Mouse (Mus musculus) ES-E14 (cell line): ENCODE results near the gene Mrpl47. TPM values are rescaled to one million over a fixed set of nuclear protein-coding genes. Genes with fewer than 3 reads are reported as not detected.

Experiments
- DNase-seq: peaks from one replicate; pipeline ENCODE4 v3.0.0-alpha.2; 2013; ENCODE audit warnings: low read depth, low spot score
- H3K27ac ChIP-seq: 2 replicates; pipeline ENCODE4 v1.5.1; 2012; ENCODE audit warnings: low read depth, mild to moderate bottlenecking, low read length, moderate library complexity, mixed read lengths; ENCODE audit not compliant: poor library complexity, insufficient read depth, severe bottlenecking
- H3K36me3 ChIP-seq: 2 replicates; pipeline ENCODE4 v1.6.1; 2012; ENCODE audit warnings: mild to moderate bottlenecking, low read length, moderate library complexity, mixed read lengths; ENCODE audit not compliant: control insufficient read depth, poor library complexity, insufficient read depth, severe bottlenecking
- H3K4me1 ChIP-seq, 2 experiments: fragments of 150-350 bp in 1 of 2; sonication (generic) in 1 of 2; 2 replicates each; pipeline ENCODE4 v1.6.1; 2012; ENCODE audit warnings: low read length in 2 of 2, mild to moderate bottlenecking in 1 of 2, mixed read lengths in 1 of 2; ENCODE audit not compliant: control insufficient read depth in 2 of 2, insufficient read depth in 2 of 2, poor library complexity in 1 of 2
- H3K4me3 ChIP-seq, 2 experiments: fragments of 150-350 bp in 1 of 2; sonication (generic) in 1 of 2; 2 replicates each; pipeline ENCODE4 v1.5.1; 2012; ENCODE audit warnings: low read length in 2 of 2, low read depth in 1 of 2, mild to moderate bottlenecking in 1 of 2, mixed read lengths in 1 of 2; ENCODE audit not compliant: insufficient read depth in 1 of 2, poor library complexity in 1 of 2, severe bottlenecking in 1 of 2
- H3K9ac ChIP-seq: 2 replicates; pipeline ENCODE4 v1.6.1; 2012; ENCODE audit warnings: low read depth, mild to moderate bottlenecking, low read length, mixed read lengths; ENCODE audit not compliant: poor library complexity, insufficient read depth, severe bottlenecking
- H3K9me3 ChIP-seq: fragments of 150-350 bp; sonication (generic); 2 replicates; pipeline ENCODE4 v1.6.1; 2012; ENCODE audit warnings: low read depth, mild to moderate bottlenecking, low read length; ENCODE audit not compliant: control insufficient read depth, insufficient read depth
- CHD2 ChIP-seq: IDR thresholded peaks from 2 replicates; pipeline ENCODE4 v1.6.1; 2014; ENCODE audit warnings: mild to moderate bottlenecking, low read depth, low read length, inconsistent platforms
- HCFC1 ChIP-seq: IDR thresholded peaks from 2 replicates; pipeline ENCODE4 v1.6.1; 2012; ENCODE audit warnings: low read length, inconsistent platforms, borderline replicate concordance; ENCODE audit not compliant: insufficient read depth
- MAFK ChIP-seq: IDR thresholded peaks from 2 replicates; pipeline ENCODE4 v1.6.1; 2014; ENCODE audit warnings: mild to moderate bottlenecking, low read depth, low read length, inconsistent platforms; ENCODE audit not compliant: insufficient read depth
- ZC3H11A ChIP-seq: IDR thresholded peaks from 2 replicates; pipeline ENCODE4 v1.6.1; 2012; ENCODE audit warnings: low read depth, mild to moderate bottlenecking, inconsistent platforms, low read length, borderline replicate concordance
- ZNF384 ChIP-seq: IDR thresholded peaks from 2 replicates; pipeline ENCODE4 v1.6.1; 2012; ENCODE audit warnings: low read depth, low read length, inconsistent platforms
- in situ Hi-C, 2 experiments: fragments of 600-800 bp; cut with MboI; formaldehyde crosslinking; loops; one replicate each; pipeline ENCODE4 v1.15.1; 2025; ENCODE audit warnings: low sequenced_read_pairs in 2 of 2, inconsistent platforms in 1 of 2; ENCODE audit not compliant: unreplicated experiment in 2 of 2
- total RNA-seq: library from RNA; depleted of rRNA; stranded (reverse); fragments of 300-350 nt; gene quantifications from 2 replicates; pipeline ENCODE4 v1.2.3, GENCODE M21; 2012

Gene Mrpl47
- total RNA-seq, 1 experiment, result 40.3 TPM

DNA sequence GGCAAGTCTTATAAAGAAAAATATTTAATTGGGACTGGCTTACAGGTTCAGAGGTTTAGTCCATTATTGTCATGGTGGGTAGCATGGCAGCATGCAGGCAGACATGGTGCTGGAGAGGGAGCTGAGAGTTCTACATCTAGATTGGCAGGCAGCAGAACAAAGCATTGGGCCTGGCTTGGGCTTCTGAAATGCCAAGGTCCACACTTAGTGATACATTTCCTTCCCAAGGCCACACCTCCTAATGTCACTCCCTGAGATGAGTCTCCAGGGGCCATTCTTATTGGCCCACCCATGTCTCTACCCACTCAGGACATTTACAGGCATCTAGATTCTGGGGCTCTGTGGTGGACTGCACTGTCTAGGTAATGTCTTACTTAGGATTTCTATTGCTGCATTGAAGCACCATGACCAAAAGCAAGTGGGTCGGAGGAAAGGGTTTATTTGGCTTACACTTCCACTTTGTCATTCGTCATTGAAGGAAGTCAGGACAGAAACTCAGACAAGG lies 4.9 kb upstream of the Mrpl47 start:
- no peak overlapping the region for H3K4me3 ChIP-seq

DNA sequence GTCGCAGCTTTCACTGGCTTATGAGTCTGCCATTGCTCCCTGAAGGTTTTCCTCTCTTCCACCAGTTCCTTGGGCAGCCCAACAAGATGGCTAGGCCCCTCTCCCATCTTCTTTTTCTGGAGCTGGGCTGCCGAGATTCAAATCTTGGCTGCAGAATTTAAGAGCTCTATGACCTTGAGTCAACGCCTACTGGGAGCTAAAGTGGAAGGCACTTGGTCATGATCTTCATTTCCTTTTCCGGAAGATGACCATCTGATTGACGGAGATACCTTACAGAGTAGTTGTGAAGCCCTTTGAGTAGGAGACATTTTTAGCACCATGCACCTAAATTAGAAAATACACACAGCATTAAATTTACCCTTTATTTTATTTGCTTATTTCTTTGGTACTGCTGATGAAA lies 1.1 kb upstream of the Mrpl47 start:
- no peak overlapping the region for H3K9ac ChIP-seq
- H3K9me3 ChIP-seq, result no peaks in the 10 kb centered on the region
- peaks cover 0 to 2% of the 10 kb centered on the region in 2 experiments; a peak in 2 of 4 replicates for H3K4me1 ChIP-seq
- peaks cover 2% of the 10 kb centered on the region for H3K36me3 ChIP-seq
- TF ChIP-seq ZC3H11A (no peak), CHD2 (no peak), HCFC1 (no peak), ZNF384 (no peak), MAFK (no peak)
- DNase-seq, result no peak
- in situ Hi-C loops, result no loop called here
- H3K4me3 ChIP-seq, result no peak overlapping the region
- H3K27ac ChIP-seq, result no peak overlapping the region

More for the DNA sequence above, 4.9 kb upstream of the Mrpl47 start:
- DNase-seq, result no peak
- H3K9me3 ChIP-seq, result no peaks in the 10 kb centered on the region
- peaks cover 10% of the 10 kb centered on the region for H3K36me3 ChIP-seq
- H3K4me1 ChIP-seq, result peaks cover 0 to 6% of the 10 kb centered on the region in 2 experiments; a peak in 2 of 4 replicates
- H3K9ac ChIP-seq, result no peak overlapping the region
- in situ Hi-C loops, result no loop called here
- TF ChIP-seq CHD2, result no peak
- no peak for TF ChIP-seq ZC3H11A
- no peak for TF ChIP-seq HCFC1
- no peak for TF ChIP-seq MAFK
- no peak for TF ChIP-seq ZNF384
- H3K27ac ChIP-seq, result no peak overlapping the region

DNA sequence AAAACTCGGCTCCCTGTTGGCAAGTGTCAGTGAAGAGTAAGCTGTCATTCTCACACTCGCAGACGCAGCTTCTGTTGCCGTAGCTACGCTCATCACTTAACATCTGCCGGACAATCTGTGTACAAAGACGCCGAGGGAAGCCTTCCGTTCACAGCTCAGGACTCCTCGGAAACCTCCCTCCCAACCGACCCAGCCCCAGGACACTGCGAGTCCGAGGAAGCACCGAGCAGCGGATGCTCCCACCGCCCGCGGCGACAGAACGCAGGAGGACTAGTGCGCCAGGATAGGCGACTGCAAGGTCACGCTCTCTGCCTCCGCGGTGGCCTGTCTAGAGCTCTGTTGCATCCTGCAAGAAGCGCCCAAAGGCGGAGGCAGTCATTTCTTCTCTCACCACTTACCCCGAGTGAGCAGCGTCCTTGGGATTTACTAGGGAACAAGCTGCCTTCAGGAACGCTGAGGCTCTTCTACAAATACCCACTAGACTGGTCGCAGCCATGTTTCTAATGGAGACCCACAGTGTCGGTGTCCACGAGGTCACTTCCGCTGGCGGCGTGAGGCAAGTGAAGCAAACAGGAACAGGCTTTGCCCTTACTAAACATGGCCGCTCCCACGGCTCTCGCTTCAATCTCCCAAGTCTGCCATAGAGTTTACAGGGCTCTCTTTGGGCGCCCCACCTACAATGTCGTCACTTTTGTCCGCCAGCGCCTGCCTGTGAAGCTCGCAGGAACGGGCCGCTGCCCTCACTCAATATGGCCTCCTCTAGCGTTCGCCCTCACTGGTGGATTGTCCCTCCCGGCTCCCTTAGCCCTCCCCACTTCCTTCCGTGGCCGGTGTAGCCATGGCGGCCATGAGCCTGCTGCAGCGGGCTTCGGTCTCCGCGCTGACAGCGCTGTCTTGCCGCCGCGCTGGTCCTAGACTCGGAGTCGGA lies 897 bp downstream of the Mrpl47 start, which contains the start of gene Ndufb5:
Gene Ndufb5, plus strand, starts transcription at position 747 of the 928 bp plus-strand sequence.
- H3K36me3 ChIP-seq, result peaks cover 8% of the 10 kb centered on the region
- peak; percentile 99 for DNase-seq
- in situ Hi-C loops, result no loop called here
- H3K9ac ChIP-seq, result peak within 1 kb of the TSS; percentile 93
- H3K4me3 ChIP-seq, result peak within 1 kb of the TSS; percentile 86 to 99
- H3K27ac ChIP-seq, result peak within 1 kb of the TSS; percentile 86
- TF ChIP-seq CHD2 (no peak), ZC3H11A (no peak), HCFC1 (peak; percentile 92)
- no peaks in the 10 kb centered on the region for H3K9me3 ChIP-seq
- peaks cover 0 to 2% of the 10 kb centered on the region in 2 experiments; a peak in 1 of 4 replicates for H3K4me1 ChIP-seq

DNA sequence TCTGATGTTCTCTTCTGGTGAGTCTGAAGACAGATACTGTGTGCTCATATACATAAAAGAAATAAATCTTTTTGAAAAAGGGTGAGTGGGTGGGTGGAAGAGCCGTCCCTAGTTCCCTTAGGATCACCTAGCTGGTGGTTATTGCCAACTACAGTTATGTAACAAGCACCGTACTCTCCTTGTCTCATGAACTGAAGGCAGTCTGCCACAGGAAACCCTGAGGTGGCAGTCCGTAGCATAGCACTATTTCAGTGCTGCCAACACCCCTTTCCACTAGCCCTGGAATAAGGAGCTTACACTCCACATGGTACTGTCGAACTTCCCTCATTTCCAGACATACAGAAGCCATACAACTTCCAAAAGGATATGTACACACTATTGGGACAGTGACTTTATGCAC lies 9.5 kb downstream of the Mrpl47 start:
- H3K9me3 ChIP-seq, result no peaks in the 10 kb centered on the region
- TF ChIP-seq ZC3H11A (no peak), HCFC1 (no peak), MAFK (no peak), CHD2 (no peak), ZNF384 (no peak)
- no peak overlapping the region for H3K9ac ChIP-seq
- H3K4me1 ChIP-seq, result no peaks in the 10 kb centered on the region
- H3K36me3 ChIP-seq, result peaks cover 49% of the 10 kb centered on the region
- in situ Hi-C loops, result no loop called here
- no peak for DNase-seq
- H3K4me3 ChIP-seq, result no peak overlapping the region
- H3K27ac ChIP-seq, result no peak overlapping the region
